Mouse (Mus musculus) right cerebral cortex, postnatal 25 days (tissue): ENCODE measurements around the gene Kctd2.
"Not testable (repeated sequence)": the region's sequence is repeated elsewhere in the genome, so short reads cannot be mapped to it uniquely, and the experiment has no call there.

ENCODE experiments used
- DNase-seq: peaks from one replicate; pipeline ENCODE4 v3.0.0; 2022

Kctd2 gene

DNA sequence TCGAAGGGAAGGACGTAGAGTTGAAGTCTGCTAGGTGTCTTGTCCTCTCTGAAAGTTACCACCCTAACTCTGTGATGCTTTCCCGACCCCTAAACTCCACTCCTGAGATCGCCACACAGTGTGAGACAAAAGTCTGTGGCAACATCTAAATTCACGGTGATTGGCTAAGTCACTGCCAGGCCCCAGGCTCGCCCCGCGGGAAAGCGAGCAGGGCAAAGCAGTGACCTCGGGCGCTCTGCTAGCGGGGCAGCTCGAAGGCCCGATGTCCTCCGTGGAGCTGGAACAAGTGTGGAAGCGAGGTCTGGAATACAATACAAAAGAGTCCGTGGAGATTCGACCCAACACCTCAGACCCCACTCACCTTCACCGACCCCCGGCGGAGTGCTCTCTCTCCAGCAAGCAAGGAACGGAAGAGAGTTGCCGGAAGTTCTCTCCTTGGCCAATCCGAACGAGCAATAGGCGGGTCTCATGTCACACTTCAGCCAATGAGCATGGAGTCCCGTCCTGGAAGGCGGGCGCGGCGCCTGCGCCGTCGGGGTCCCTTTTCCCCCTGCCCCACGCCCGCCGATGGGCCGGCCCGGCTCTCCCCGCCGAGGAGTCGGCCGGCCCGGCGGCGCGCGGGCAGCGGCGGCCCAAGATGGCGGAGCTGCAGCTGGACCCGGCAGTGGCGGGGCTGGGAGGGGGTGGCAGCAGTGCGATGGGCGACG lies at the start of gene Kctd2, which contains the start of gene Atp5h:
Gene Kctd2 (plus strand): TSS at position 598 of the 707 bp plus-strand sequence.
Gene Atp5h (minus strand): TSS at position 432 of the 707 bp plus-strand sequence.
- peak; percentile 96 for DNase-seq

DNA sequence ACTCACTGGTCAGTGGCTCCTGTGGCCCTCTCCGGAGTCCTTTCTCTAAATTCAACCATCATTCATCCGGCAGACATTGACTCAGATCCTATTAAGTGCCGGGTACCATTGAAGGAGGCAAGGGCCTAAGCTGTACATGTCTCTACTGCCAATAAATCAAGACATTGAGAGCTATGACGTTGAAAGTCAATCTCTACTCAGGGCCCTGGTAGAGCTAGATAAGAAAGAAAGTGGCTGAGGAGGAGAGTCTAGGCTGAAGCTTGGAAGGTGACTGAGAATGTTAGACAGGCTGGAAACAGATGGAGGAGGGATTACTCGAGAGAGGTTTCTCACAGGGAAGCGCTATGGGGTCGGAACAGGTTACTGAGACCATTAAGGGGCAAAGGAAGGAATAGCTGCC lies 49.6 kb upstream of the Kctd2 start:
- DNase-seq = no peak

DNA sequence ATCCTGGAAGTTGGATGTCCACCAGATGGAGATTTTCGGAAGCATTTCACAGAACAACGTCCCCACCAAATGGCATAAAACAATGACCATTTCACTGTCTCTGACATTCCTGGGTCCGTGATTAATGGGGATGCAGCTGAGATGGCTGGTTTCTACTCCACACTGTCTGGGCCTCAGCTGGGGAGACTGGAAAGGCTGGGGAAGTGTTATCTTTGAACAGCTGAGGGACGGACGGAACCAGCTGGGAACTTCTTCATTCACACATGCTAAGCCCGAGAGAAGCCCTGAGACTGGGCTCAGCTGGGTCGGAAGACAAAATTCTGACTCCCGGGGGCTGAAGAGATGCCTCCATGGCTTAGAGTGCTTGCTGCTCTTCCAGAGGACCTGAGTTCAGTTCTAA lies 48.6 kb upstream of the Kctd2 start:
- no peak for DNase-seq

DNA sequence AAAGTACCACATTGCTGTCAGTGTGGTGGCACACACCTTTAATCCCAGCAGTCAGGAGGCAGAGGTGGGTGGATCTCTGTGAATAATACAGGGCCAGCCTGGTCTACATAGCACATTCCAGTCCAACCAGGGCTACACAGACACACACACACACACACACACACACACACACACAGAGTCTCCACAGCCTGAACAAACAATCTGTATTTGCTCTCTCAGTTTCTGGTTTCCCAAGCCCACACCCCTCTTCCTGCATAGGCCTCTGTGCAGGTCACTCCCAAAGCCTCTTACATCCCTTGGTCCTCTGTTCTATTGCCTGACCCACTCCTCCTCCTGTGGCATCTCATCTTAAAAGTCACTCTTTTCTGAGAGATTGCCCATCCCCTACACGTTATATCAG lies 47.9 kb upstream of the Kctd2 start:
- no peak for DNase-seq

DNA sequence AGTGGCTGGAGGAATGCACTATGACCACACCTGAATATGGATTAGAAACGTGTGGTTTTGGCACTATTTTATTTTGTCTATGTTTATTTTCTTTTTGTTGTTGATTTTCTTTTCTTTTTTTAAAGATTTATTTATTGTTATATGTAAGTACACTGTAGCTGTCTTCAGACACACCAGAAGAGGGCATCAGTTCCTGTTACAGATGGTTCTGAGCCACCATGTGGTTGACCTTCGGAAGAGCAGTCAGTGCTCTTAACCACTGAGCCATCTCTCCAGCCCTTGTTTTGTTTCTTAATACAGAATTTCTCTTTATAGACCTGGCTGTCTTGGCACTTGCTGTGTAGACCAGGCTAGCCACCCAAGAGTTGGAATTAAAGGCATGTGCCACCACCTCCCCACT lies 47.2 kb upstream of the Kctd2 start:
- DNase-seq = no peak

DNA sequence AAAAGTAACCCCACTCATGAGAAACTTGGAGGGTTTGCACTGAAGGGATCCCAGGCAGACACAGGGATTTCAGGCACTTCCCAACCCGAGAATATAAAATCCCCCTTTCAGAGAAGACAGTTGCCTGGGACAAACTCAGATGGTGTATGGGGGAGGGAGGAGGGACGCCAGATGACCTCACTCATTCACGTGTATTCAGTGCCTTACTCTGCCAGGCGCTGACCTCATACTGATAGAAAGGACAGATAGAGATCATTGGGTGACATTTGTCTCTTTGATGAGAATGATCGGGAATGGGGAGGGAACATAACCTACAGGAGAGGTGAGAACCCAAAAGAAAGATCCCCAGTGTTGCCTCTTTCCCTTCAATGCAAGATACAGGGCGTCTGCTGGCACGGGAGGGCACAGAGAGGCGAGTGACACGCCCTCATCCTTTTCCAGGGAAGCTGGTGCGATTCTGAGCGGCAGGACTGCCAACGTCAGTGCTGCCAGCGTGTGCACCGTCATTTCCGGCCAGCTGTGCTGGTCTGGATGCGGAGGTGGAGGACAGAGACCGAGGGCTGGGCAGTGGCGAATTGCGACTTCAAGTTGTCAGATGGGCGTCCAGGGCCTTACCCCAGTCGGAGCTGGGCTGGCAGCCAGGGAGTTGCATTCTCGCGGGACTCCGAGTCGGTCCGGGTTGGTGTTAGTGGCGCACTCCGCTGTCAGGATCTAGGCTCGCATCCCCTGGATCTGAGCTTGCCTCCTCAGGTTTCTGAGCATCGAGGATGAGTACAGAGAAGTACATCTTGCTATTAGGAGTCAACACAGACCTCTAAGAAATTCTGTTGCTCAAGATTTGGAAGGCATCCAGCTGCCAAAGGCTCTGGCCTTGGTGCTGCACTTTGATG lies 45.9 kb upstream of the Kctd2 start:
- peak; percentile 74 for DNase-seq

DNA sequence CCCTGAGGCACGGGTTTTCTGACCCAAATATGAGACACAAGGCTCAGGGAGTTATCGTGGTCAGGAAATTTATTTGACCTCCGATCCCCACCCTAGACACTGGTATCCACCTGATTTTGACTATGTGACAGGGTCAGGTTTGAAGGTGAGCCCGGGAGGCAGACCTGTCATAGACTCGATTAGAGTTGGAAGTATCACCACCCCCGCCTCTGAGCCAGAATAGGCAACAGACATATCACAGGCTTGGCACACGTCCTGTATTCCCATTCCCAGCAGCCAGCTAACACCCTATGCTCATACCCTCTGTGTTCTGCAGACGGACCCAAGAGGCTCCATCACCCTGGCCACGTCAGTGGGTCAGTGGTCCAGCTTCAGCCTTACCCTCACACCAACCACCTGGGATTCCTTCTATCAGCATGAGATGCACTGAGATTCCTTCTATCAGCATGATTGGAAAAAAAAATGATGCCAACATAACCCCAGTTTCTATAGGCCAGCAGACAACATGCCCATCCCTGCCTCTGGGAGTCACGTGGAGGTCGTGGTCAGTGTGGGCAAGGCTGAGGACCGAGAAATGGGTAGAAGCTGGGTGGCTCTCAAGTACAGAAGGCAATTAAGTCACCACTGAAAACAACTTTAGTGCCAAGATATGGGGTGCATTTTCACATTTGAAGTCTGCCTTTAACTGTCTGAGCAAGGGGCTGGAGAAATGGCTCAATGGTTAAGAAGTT lies 45.1 kb upstream of the Kctd2 start:
- peak; percentile 34 for DNase-seq

DNA sequence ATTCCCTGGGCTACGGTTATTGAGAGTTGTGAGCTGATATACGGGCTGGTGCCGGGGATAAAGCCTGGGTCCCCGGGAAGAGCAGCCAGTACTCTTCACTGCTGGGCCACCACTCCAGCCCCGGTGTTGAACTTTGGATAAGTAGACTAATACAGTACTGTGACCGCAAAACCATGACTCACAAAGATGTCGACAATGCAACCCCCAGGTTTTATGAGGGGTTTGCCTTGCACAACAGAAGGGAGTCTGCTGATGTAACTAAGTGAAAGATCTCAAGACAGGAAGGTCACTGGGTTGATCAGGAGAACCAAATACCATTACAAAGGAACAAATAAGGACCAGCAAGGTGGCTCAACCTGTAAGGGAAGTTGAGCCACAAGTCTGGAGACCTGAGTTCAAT lies 43.2 kb upstream of the Kctd2 start:
- no peak for DNase-seq

DNA sequence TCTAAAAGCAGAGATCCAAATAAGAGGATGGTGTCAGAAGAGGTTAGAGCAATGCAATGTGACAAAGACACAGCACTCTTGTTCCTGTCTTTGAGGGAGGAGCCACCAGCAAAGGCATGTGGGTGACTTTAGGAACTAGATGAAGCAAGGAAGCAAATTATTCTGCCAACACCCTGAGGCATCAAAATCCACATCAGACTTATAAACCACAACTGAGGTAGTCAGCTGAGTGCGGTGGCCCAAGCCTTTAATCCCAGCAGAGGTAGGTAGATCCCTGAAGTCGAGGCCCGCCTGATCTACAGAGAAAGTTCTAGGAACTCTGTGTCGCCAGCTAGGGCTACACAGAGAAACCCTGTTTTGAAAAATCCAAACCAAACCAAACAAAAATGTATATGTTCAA lies 42.7 kb upstream of the Kctd2 start:
- DNase-seq = no peak

DNA sequence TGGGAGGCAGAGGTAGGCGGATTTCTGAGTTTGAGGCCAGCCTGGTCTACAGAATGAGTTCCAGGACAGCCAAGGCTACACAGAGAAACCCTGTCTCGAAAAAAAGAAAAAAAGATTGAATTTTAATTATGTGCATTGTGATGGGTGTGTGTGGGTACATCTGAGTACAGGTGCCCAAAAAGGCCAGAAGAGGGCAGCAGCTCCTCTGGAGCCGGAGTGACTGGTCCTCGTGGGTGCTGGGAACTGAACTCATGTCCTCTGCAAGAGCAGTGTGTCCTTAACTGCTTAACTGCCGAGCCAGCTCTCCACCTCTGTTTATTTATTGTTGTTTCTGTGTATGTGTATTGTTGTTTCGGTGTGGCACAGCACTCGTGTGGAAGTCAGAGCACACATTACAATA lies 42.1 kb upstream of the Kctd2 start:
- no peak for DNase-seq

DNA sequence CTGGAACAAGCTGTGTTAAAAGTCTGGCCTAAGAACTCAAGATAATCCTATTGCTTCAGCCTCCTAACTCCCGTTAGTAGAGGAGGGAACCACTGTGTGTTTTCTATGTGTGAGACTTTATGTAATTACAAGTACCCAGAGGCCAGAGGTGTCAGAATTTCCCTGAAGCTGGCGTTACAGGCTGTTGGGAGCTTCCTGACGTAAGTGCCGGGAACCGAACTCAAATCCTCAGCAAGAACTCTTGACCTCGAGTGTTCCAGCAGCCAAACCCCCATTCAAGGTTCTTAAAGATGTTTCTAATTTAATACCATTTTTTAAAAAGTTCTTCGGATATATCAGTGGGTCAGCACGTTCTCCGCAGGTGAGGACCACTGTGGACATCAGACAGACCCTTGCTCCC lies 38.7 kb upstream of the Kctd2 start:
- no peak for DNase-seq

DNA sequence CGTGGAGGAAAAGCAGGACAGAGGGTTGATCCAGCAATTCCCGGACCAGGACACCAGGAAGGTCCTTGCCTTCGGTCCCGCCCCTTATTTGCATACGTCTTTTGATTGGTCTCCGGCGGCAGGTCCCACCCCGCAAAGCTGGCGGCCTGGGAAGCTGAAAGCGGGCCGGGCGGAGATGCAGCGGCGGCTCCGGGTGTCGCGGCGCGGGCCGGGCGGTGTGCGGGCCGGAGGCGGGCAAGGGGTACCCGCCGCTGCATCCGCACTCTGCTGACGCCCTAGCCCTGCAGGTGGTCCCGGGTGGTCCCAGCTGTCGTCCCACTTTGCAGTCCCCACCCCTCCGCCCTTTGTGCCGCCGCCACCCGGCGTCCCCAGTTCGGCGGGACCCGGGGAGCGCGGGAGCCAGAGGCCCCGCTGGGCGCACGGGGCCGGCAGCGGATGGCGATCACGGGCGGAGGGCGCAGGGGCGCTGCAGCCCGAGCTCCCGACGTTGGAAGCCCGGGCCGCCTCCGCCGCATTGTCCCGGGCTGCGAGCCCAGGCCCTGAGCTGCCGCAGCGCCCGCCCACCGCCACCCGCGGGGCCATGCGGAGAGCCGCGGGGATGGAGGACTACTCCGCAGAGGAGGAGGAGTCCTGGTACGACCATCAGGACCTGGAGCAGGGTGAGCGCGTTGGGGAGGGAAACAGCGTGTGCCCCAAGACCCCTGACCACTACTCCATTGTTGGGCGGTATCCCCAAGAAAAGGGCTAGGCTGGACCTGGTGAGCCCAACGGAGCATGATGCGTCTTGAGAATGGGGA lies 38.0 kb upstream of the Kctd2 start, which contains the start of gene Cdr2l:
Gene Cdr2l (plus strand): TSS at position 174 of the 797 bp plus-strand sequence.
- peak; percentile 89 for DNase-seq

DNA sequence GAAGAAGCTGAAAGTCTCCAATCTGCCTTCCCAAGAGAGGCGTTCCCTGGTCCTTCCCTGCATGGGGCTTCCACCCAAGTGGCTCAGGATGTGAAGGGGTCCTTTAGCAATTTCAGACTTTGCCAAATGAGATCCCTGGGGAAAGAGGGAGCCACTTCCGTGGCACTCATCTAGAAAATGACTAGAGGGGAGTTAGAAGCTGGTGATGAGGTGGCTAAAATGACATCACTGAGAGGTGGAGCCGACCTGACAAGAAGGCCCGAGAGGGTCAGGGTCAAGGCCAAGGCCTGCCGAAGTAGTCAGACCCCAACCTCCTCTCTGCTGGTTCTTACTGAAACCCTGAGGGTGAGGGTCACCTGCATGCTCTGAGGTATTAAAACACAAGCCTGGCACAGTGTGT lies 37.0 kb upstream of the Kctd2 start:
- DNase-seq = no peak

DNA sequence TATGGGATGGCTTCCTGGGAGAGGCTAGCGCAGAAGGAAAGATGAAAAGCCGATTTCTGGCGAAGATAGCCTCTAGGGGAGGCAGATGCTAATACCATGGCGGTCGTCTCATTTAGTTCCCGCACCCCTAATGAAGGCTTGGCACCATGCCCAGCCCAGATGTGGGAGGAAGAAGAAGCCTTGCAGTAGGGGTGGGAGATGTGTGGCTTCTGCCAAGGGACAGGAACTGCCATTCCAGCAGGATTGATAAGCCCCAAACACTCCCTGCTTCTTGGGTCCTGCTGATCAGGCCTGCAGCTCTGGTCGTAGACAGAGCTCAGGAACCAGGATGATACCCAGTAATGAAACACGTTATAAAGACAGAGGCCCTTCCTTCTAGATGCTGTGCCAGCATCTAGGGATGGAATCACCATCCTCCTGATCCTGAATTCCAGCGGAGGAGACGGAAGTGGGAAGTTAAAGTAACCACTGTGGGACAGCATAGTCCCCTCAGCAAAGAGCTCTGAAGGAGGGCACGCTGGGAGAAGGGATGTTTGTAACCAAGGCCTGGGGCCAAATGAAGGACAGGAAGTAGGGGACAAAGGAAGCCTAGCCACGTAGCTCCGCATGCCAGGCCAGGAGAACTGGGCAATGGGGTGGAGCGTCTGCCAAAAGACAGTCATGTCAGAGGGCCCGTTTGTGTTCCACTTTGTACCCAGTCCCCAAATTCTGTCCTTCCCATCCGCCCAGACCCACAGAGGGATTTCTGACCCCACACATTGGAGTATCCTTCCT lies 36.0 kb upstream of the Kctd2 start:
- peak; percentile 38 for DNase-seq

DNA sequence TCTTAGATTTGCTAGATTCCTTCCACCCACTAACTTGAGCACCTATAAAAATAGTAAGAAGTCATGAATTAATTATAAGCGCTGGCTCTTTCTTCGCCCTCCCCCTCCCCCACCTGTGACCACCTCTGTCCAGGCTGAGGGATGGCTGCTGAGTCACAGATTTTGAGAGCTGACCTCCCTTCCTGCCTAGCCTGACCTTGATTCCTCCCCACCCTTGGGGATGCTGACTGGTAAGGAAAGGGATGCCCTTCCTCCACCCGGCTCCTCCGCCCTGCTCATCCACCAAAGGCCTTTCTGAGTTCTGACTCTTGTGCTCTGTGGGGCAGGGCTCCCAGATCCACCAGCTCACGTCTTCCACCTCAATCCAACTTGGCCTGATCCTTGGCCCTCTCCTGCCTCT lies 35.3 kb upstream of the Kctd2 start:
- DNase-seq = no peak

DNA sequence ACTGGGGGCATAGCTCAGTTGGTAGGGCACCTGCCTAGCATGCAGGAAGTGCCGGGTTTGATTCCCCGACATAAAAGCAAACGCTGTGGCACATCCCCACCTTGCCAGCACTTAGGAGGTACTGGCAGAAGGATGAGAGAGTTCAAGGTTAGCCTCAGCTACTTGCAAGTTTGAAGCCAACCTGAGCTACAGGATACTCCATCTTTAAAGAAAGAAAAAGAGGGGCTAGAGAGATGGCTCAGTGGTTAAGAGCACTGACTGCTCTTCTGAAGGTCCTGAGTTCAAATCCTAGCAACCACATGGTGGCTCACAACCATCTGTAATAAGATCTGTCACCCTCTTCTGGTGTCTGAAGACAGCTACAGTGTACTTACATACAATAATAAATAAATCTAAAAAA lies 33.1 kb upstream of the Kctd2 start:
- not testable (repeated sequence) for DNase-seq

DNA sequence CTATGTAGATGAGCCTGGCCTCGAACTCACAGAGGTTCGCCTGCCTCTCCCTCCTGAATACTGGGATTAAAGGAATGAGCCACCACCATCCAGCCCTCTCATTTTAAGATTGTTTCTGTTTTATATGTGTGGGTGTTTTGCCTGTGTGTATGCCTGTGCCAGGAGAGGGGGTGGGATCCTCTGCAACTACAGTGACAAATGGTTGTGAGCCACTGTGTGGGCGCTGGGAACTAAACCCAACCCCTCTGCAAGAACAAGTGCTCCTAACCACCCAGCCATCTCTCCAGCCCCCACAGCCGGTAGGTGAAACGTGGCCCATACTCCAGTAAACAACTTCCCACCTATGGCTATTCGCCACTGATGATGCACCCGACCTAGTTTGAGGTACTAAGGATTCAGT lies 28.6 kb upstream of the Kctd2 start:
- no peak for DNase-seq

DNA sequence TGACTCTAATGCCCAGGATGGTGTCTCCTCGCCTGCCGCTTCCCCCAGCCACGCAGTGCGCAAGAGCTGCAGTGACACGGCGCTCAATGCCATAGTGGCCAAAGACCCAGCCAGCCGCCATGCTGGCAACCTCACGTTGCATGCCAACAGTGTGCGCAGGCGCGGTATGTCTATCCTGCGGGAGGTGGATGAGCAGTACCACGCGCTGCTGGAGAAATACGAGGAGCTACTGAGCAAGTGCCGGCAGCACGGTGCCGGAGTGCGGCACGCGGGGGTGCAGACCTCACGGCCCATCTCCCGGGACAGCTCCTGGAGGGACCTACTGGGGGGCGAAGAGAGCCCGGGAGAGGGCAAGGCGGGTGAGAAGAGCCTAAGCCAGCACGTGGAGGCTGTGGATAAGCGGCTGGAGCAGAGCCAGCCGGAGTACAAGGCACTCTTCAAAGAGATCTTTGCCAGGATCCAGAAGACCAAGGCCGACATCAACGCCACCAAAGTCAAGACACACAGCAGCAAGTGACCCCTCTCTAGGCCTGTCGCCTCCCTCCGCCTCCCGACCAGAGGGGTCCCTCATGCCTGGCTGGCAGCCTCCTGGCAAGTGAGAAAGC lies 26.1 kb upstream of the Kctd2 start:
- DNase-seq = no peak

DNA sequence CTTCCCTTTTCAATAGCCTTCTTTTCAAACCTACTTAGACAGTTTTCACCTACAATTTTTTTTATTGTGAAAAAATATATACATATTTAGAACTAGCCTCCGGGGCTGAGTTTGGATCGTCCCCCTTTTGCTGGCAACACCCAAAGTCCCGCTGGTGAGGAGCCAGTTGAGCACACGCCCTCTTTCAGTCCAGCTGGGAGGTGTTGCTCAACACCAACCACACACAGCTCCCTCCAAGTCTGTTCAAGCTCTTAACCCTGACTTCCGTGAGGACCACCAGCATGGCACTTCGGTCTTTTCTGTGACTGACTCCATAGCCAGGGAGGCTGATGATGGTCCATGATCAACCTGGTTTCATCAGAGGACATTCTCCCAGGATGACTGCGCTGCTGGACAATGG lies 21.8 kb upstream of the Kctd2 start:
- DNase-seq = no peak

DNA sequence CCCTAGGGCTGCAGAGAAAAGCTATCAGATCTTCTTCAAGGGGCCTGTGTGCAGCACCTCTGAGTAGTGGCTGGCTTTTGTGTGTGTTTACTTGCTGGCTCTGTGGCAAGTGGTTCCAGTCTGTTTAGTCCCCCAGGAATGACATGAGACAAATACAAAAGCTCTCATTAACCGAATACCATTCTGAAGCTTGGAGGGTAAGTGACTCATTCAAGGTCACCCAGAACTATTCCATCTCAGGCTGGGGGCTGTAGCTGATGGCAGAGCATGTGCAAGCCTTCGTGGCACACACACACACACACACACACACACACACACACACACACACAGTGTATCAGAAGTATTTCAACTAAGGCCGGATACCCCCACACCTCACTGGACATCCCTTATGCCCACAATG lies 19.8 kb upstream of the Kctd2 start:
- no peak for DNase-seq

DNA sequence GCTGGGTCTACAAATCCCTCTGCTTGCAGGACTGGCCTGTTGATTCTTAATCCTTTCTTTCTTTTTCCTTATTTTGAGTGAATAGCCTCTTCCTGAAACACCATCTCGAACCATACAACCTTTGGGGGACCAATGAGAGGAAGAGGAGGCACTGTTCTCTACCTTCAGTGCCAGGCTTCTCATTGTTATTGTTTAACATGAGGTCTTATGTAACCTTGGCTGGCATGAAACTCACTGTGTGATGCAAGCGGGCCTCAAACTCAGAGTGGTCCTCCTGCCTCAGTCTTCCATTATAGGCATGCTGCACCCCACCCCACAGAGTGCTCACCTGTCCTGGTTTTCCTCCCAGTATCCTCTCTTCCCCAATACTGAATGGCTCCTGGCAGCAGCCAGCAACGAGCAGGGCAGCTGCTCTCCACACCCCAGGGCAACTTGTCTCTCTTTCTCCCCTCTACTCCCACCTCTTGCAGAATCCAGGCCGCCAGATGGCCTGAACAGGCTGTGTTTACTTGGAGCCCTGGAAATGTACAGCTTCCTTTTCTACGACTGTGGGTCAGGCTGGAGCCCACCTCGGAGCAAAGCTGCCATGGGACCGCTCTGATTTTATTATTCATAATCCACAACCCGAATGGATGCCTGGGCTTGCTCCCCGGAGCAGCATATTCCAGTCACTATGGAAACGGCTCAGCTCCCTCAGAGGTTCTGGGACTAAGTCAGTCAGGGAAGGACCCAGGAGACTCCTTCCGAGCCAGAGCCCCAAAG lies 19.1 kb upstream of the Kctd2 start:
- DNase-seq = peak; percentile 65
